Mouse (Mus musculus) intestine, embryonic 15.5 days (tissue): ENCODE data around the gene Topaz1. TPM values are rescaled to one million over a fixed set of nuclear protein-coding genes. Genes with fewer than 3 reads are reported as not detected.
A peak's percentile ranks its signal among the peaks of the same experiment; 100 is the strongest.

Experiments
- ATAC-seq: fragments of 200-750 bp; cut with Nextera tagmentation; 2 replicates; pipeline ENCODE4 v1.8.0; 2017; ENCODE audit warnings: moderate TSS enrichment, moderate library complexity
- H3K27ac ChIP-seq: fragments of 300-500 bp; sonication (generic); 2 replicates; pipeline ENCODE4 v1.5.1; 2015; ENCODE audit warnings: mild to moderate bottlenecking, inconsistent platforms
- H3K27me3 ChIP-seq: fragments of 300-500 bp; sonication (generic); replicated peaks from 2 replicates; pipeline ENCODE4 v1.6.1; 2015; ENCODE audit warnings: inconsistent platforms
- H3K36me3 ChIP-seq: fragments of 300-500 bp; sonication (generic); 2 replicates; pipeline ENCODE4 v1.6.1; 2015; ENCODE audit warnings: inconsistent platforms
- H3K4me1 ChIP-seq: fragments of 300-500 bp; sonication (generic); replicated peaks from 2 replicates; pipeline ENCODE4 v1.6.1; 2015; ENCODE audit warnings: inconsistent platforms
- H3K4me2 ChIP-seq: fragments of 300-500 bp; sonication (generic); replicated peaks from 2 replicates; pipeline ENCODE4 v1.6.1; 2015; ENCODE audit warnings: mild to moderate bottlenecking, inconsistent platforms
- H3K4me3 ChIP-seq: fragments of 300-500 bp; sonication (generic); replicated peaks from 2 replicates; pipeline ENCODE4 v1.5.1; 2015; ENCODE audit warnings: inconsistent platforms
- H3K9ac ChIP-seq: fragments of 300-500 bp; sonication (generic); 2 replicates; pipeline ENCODE4 v1.6.1; 2015; ENCODE audit warnings: inconsistent platforms
- H3K9me3 ChIP-seq: fragments of 300-500 bp; sonication (generic); 2 replicates; pipeline ENCODE4 v1.6.1; 2016; ENCODE audit warnings: inconsistent platforms
- WGBS: fragments of 180-500 bp; shearing (Covaris S2); methylation state at CpG from one replicate; pipeline ENCODE4 v1.1.7; 2015; 5-methylcytosine and 5-hydroxymethylcytosine counted together
- polyA plus RNA-seq: library from polyadenylated mRNA; unstranded; fragments of >200 nt; fragmentation: Nextera tagmentation; extraction: Ambion mirVana; gene quantifications from 2 replicates; pipeline ENCODE4 v1.2.1, GENCODE M21; 2015

Topaz1 gene
- polyA plus RNA-seq, result not detected in 2 replicates

- H3K27me3 ChIP-seq, result no peaks in the 10 kb centered on the region
- no peak within 1 kb of the TSS for H3K4me3 ChIP-seq
- H3K36me3 ChIP-seq, result no peaks in the 10 kb centered on the region
- no peak within 1 kb of the TSS for H3K27ac ChIP-seq
- 69% methylated on average over 28 of the region's 28 CpGs for WGBS
- H3K9ac ChIP-seq, result no peak within 1 kb of the TSS
- H3K4me1 ChIP-seq, result no peaks in the 10 kb centered on the region
- ATAC-seq, result no peak
- H3K9me3 ChIP-seq, result no peaks in the 10 kb centered on the region
- no peak within 1 kb of the TSS for H3K4me2 ChIP-seq
Measured at GRCm38 (mm10) chr9:122747060-122747459, at the start of gene Topaz1. Topaz1 (plus strand) TSS chr9:122747346.

- no peaks in the 10 kb centered on the region for H3K4me1 ChIP-seq
- no peaks in the 10 kb centered on the region for H3K27me3 ChIP-seq
- H3K27ac ChIP-seq, result no peak overlapping the region
- H3K9ac ChIP-seq, result no peak overlapping the region
- H3K4me3 ChIP-seq, result no peak overlapping the region
- no peak for ATAC-seq
- WGBS, result 3% methylated on average over 3 of the region's 3 CpGs
- no peaks in the 10 kb centered on the region for H3K36me3 ChIP-seq
- H3K9me3 ChIP-seq, result no peaks in the 10 kb centered on the region
- no peak overlapping the region for H3K4me2 ChIP-seq
Measured at GRCm38 (mm10) chr9:122701817-122702216, 45.3 kb upstream of the Topaz1 start.

GRCm38 (mm10) chr9:122713836-122714235 is 33.3 kb upstream of the Topaz1 start:
- Histone ChIP-seq H3K27me3 (no peaks in the 10 kb centered on the region), H3K27ac (no peak overlapping the region), H3K36me3 (no peaks in the 10 kb centered on the region), H3K9me3 (no peaks in the 10 kb centered on the region), H3K4me2 (no peak overlapping the region), H3K9ac (no peak overlapping the region), H3K4me3 (no peak overlapping the region), H3K4me1 (no peaks in the 10 kb centered on the region)
- WGBS, result 40% methylated on average over 2 of the region's 2 CpGs
- no peak for ATAC-seq

GRCm38 (mm10) chr9:122715046-122715445 is 32.1 kb upstream of the Topaz1 start:
- no peak overlapping the region for H3K9ac ChIP-seq
- 83% methylated on average over 2 of the region's 2 CpGs for WGBS

GRCm38 (mm10) chr9:122716131-122716921 is 30.8 kb upstream of the Topaz1 start:
- Histone ChIP-seq H3K4me3 (no peak overlapping the region), H3K27ac (no peak overlapping the region), H3K9me3 (no peaks in the 10 kb centered on the region), H3K4me2 (no peak overlapping the region), H3K4me1 (no peaks in the 10 kb centered on the region), H3K9ac (no peak overlapping the region), H3K27me3 (no peaks in the 10 kb centered on the region), H3K36me3 (no peaks in the 10 kb centered on the region)
- no peak for ATAC-seq
- WGBS, result 21% methylated on average over 7 of the region's 7 CpGs

More at GRCm38 (mm10) chr9:122715046-122715445, 32.1 kb upstream of the Topaz1 start:
- Histone ChIP-seq H3K4me1 (no peaks in the 10 kb centered on the region), H3K4me3 (no peak overlapping the region), H3K36me3 (no peaks in the 10 kb centered on the region), H3K27me3 (no peaks in the 10 kb centered on the region), H3K4me2 (no peak overlapping the region), H3K9me3 (no peaks in the 10 kb centered on the region), H3K27ac (no peak overlapping the region)
- ATAC-seq, result no peak

- Histone ChIP-seq H3K27ac (no peak overlapping the region), H3K4me3 (no peak overlapping the region), H3K36me3 (no peaks in the 10 kb centered on the region), H3K4me1 (no peaks in the 10 kb centered on the region), H3K27me3 (peaks cover 6% of the 10 kb centered on the region; the same call in 1 of the 2 replicates), H3K9me3 (no peaks in the 10 kb centered on the region), H3K4me2 (no peak overlapping the region), H3K9ac (no peak overlapping the region)
- no peak for ATAC-seq
- WGBS, result 38% methylated on average over 4 of the region's 4 CpGs
Measured at GRCm38 (mm10) chr9:122722296-122722695, 24.9 kb upstream of the Topaz1 start.

- H3K9ac ChIP-seq, result no peak overlapping the region
- WGBS, result 34% methylated on average over 22 of the region's 22 CpGs
- H3K27ac ChIP-seq, result no peak overlapping the region
- peaks cover 6% of the 10 kb centered on the region; the same call in 1 of the 2 replicates for H3K27me3 ChIP-seq
- no peak for ATAC-seq
- no peaks in the 10 kb centered on the region for H3K4me1 ChIP-seq
- no peak overlapping the region for H3K4me3 ChIP-seq
- no peak overlapping the region for H3K4me2 ChIP-seq
- no peaks in the 10 kb centered on the region for H3K9me3 ChIP-seq
- no peaks in the 10 kb centered on the region for H3K36me3 ChIP-seq
Measured at GRCm38 (mm10) chr9:122725046-122725765, 21.9 kb upstream of the Topaz1 start.

GRCm38 (mm10) chr9:122729500-122729899 is 17.6 kb upstream of the Topaz1 start:
- Histone ChIP-seq H3K27ac (no peak overlapping the region), H3K9me3 (no peaks in the 10 kb centered on the region), H3K4me2 (no peak overlapping the region), H3K4me1 (no peaks in the 10 kb centered on the region), H3K27me3 (peaks cover 6% of the 10 kb centered on the region; the same call in 1 of the 2 replicates), H3K9ac (no peak overlapping the region), H3K36me3 (no peaks in the 10 kb centered on the region), H3K4me3 (no peak overlapping the region)
- WGBS, result 20% methylated on average over 10 of the region's 10 CpGs
- no peak for ATAC-seq

GRCm38 (mm10) chr9:122732126-122732810 is 14.9 kb upstream of the Topaz1 start:
- no peaks in the 10 kb centered on the region for H3K4me1 ChIP-seq
- no peak overlapping the region for H3K4me3 ChIP-seq
- no peak overlapping the region for H3K27ac ChIP-seq
- no peaks in the 10 kb centered on the region for H3K9me3 ChIP-seq
- H3K36me3 ChIP-seq, result no peaks in the 10 kb centered on the region
- peak overlapping the region; percentile 35 for H3K4me2 ChIP-seq
- 52% methylated on average over 8 of the region's 8 CpGs for WGBS
- ATAC-seq, result no peak
- H3K9ac ChIP-seq, result no peak overlapping the region
- H3K27me3 ChIP-seq, result no peaks in the 10 kb centered on the region

- Histone ChIP-seq H3K9ac (no peak overlapping the region), H3K27ac (no peak overlapping the region), H3K4me3 (peak overlapping the region; percentile 11), H3K36me3 (no peaks in the 10 kb centered on the region), H3K4me1 (no peaks in the 10 kb centered on the region), H3K27me3 (no peaks in the 10 kb centered on the region), H3K4me2 (peak overlapping the region; percentile 35), H3K9me3 (no peaks in the 10 kb centered on the region)
- 0 out of 2 replicates have a peak, but pooled peaks have one; percentile 31 for ATAC-seq
- 34% methylated on average over 12 of the region's 12 CpGs for WGBS
Measured at GRCm38 (mm10) chr9:122733222-122733621, 13.9 kb upstream of the Topaz1 start.

- H3K9ac ChIP-seq, result no peak overlapping the region
- WGBS, result 63% methylated on average over 7 of the region's 7 CpGs
- no peak for ATAC-seq
- no peak overlapping the region for H3K4me2 ChIP-seq
- H3K27ac ChIP-seq, result no peak overlapping the region
- H3K27me3 ChIP-seq, result no peaks in the 10 kb centered on the region
- H3K4me3 ChIP-seq, result no peak overlapping the region
- no peaks in the 10 kb centered on the region for H3K4me1 ChIP-seq
- no peaks in the 10 kb centered on the region for H3K9me3 ChIP-seq
- H3K36me3 ChIP-seq, result no peaks in the 10 kb centered on the region
Measured at GRCm38 (mm10) chr9:122734934-122735333, 12.2 kb upstream of the Topaz1 start.

GRCm38 (mm10) chr9:122736001-122736400 is 11.1 kb upstream of the Topaz1 start:
- Histone ChIP-seq H3K4me1 (no peaks in the 10 kb centered on the region), H3K36me3 (no peaks in the 10 kb centered on the region), H3K4me2 (no peak overlapping the region), H3K27ac (no peak overlapping the region), H3K9ac (no peak overlapping the region), H3K4me3 (no peak overlapping the region), H3K9me3 (no peaks in the 10 kb centered on the region), H3K27me3 (no peaks in the 10 kb centered on the region)
- 65% methylated on average over 2 of the region's 2 CpGs for WGBS
- ATAC-seq, result peak; percentile 31; the same call in 1 of the 2 replicates
